Mouse (Mus musculus): ENCODE measurements around the gene Oit3.
"Not testable (repeated sequence)": the region's sequence is repeated elsewhere in the genome, so short reads cannot be mapped to it uniquely, and the experiment has no call there.

Oit3 gene

GRCm38 (mm10) chr10:59426371-59426770 lies 15.2 kb downstream of the Oit3 start:
- DNase-seq, result peak; percentile 36

GRCm38 (mm10) chr10:59425369-59425768 lies 16.2 kb downstream of the Oit3 start:
- DNase-seq, result peak; percentile 74

- peak; percentile 52 for DNase-seq
These were observed 17.1 kb downstream of the Oit3 start for GRCm38 (mm10) chr10:59424453-59424852.

GRCm38 (mm10) chr10:59419516-59419915 lies 22.1 kb downstream of the Oit3 start:
- DNase-seq, result no peak

- DNase-seq, result no peak
These were observed 25.0 kb downstream of the Oit3 start for GRCm38 (mm10) chr10:59416623-59417022.

GRCm38 (mm10) chr10:59413711-59414110 lies 27.9 kb downstream of the Oit3 start:
- DNase-seq, result no peak

GRCm38 (mm10) chr10:59410264-59410663 lies 31.3 kb downstream of the Oit3 start:
- no peak for DNase-seq

- no peak for DNase-seq
These were observed 33.1 kb downstream of the Oit3 start for GRCm38 (mm10) chr10:59408499-59408898.

- DNase-seq, result no peak
These were observed 37.8 kb downstream of the Oit3 start for GRCm38 (mm10) chr10:59403793-59404149.

GRCm38 (mm10) chr10:59402899-59403792 lies 38.4 kb downstream of the Oit3 start, which contains the start of gene Pla2g12b:
TSS of gene Pla2g12b (plus strand) at chr10:59403660.
- no peak for DNase-seq

GRCm38 (mm10) chr10:59395461-59395860 lies 46.1 kb downstream of the Oit3 start, which contains the start of gene Gm10273:
TSS of gene Gm10273 (plus strand) at chr10:59395632.
- DNase-seq, result not testable (repeated sequence)

GRCm38 (mm10) chr10:59391907-59392306 lies 49.7 kb downstream of the Oit3 start:
- no peak for DNase-seq

- DNase-seq, result no peak
These were observed 51.9 kb downstream of the Oit3 start for GRCm38 (mm10) chr10:59389652-59390051.

- no peak for DNase-seq
These were observed 54.6 kb downstream of the Oit3 start for GRCm38 (mm10) chr10:59386951-59387350.

- DNase-seq, result not testable (repeated sequence)
These were observed 60.0 kb downstream of the Oit3 start for GRCm38 (mm10) chr10:59381563-59381962.

GRCm38 (mm10) chr10:59380411-59380821 lies 61.2 kb downstream of the Oit3 start:
- DNase-seq, result no peak

- DNase-seq, result no peak
These were observed 61.7 kb downstream of the Oit3 start for GRCm38 (mm10) chr10:59379927-59380326.

GRCm38 (mm10) chr10:59378728-59379127 lies 62.9 kb downstream of the Oit3 start:
- DNase-seq, result no peak

GRCm38 (mm10) chr10:59377906-59378305 lies 63.7 kb downstream of the Oit3 start:
- no peak for DNase-seq

Data from kidney, postnatal 10 days (tissue).